Mouse (Mus musculus) bone marrow, adult 2 months (tissue): ENCODE measurements at regions not wholly inside any gene's neighbourhood (a gene's known extent, or its start where the extent isn't known, plus 50 kb on each side); places are given as distances from the start of the nearest gene placed in this dataset.

Experiments used
- CTCF ChIP-seq: fragments of 200-500 bp; IDR thresholded peaks from 2 replicates; pipeline ENCODE4 v1.5.1; 2011; ENCODE audit warnings: low read length, control low read depth; ENCODE audit not compliant: control insufficient read depth, insufficient read depth
- POLR2A ChIP-seq: fragments of 200-500 bp; IDR thresholded peaks from 2 replicates; pipeline ENCODE4 v1.6.1; 2011; ENCODE audit warnings: low read depth, mild to moderate bottlenecking, control low read depth, low read length, borderline replicate concordance; ENCODE audit not compliant: control insufficient read depth

DNA sequence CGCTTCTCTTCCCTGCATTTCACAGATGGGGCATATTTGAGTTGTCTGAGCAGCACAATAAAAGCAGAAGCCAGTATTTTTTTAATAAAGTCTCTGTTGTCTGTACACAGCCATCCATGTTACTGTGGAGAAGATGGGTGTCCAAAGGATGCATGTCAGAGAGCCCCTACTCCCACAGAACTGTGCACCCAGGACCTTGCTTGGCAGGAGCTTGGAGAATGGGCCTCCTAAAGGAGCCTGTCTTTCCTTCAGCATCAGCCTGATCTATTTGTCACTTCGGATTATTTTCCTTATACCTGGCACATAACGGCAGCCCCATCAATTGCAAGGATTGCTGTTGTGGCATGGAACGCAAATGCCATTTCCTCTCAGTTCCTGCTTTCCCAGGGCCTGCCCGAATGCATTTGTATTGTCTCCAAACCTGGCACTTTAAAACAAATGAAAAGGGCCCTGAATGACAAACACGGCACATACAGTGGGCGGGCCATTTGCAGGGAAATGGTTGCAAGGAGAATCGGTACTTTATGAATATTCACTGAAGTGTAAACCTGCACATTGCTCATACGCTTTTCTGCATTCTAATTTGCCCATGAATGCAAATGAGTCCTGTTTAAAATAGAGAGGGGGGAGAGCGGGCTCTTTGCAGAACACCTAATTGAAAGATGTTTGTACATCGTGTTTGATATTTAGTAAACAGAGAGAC lies 104.4 kb upstream of the Olfm4 start:
- TF ChIP-seq CTCF (no peak), POLR2A (no peak)
